Mouse (Mus musculus) forebrain, embryonic 14.5 days (tissue): ENCODE data around the gene Slc12a7. TPM values are rescaled to one million over a fixed set of nuclear protein-coding genes. Genes with fewer than 3 reads are reported as not detected.
A peak's percentile ranks its signal among the peaks of the same experiment; 100 is the strongest.

Source experiments
- ATAC-seq: fragments of 200-750 bp; cut with Nextera tagmentation; 2 replicates; pipeline ENCODE4 v1.8.0; 2017; ENCODE audit warnings: mild to moderate bottlenecking, moderate library complexity
- DNase-seq: peaks from one replicate; pipeline ENCODE4 v3.0.0-alpha.2; 2015; ENCODE audit warnings: low spot score
- H3K27ac ChIP-seq: fragments of 300-500 bp; sonication (generic); 2 replicates; pipeline ENCODE4 v1.5.1; 2014; ENCODE audit warnings: low read depth, mild to moderate bottlenecking, control low read depth, low read length, moderate library complexity
- H3K27me3 ChIP-seq: fragments of 300-500 bp; sonication (generic); replicated peaks from 2 replicates; pipeline ENCODE4 v1.6.1; 2014; ENCODE audit warnings: low read length, control low read depth, mixed read lengths; ENCODE audit not compliant: control insufficient read depth, insufficient read depth
- H3K36me3 ChIP-seq: fragments of 300-500 bp; sonication (generic); 2 replicates; pipeline ENCODE4 v1.6.1; 2014; ENCODE audit warnings: low read length, control low read depth; ENCODE audit not compliant: control insufficient read depth, insufficient read depth
- H3K4me1 ChIP-seq: fragments of 300-500 bp; sonication (generic); 2 replicates; pipeline ENCODE4 v1.6.1; 2014; ENCODE audit warnings: antibody characterized with exemption, low read length, control low read depth; ENCODE audit not compliant: control insufficient read depth, insufficient read depth
- H3K4me2 ChIP-seq: fragments of 300-500 bp; sonication (generic); 2 replicates; pipeline ENCODE4 v1.6.1; 2014; ENCODE audit warnings: mild to moderate bottlenecking, control low read depth, low read length
- H3K4me3 ChIP-seq: fragments of 300-500 bp; sonication (generic); 2 replicates; pipeline ENCODE4 v1.5.1; 2014; ENCODE audit warnings: low read depth, low read length, control low read depth
- H3K9ac ChIP-seq: fragments of 300-500 bp; sonication (generic); 2 replicates; pipeline ENCODE4 v1.6.1; 2014; ENCODE audit warnings: mild to moderate bottlenecking, low read length, control low read depth, moderate library complexity
- H3K9me3 ChIP-seq: fragments of 300-500 bp; sonication (generic); replicated peaks from 2 replicates; pipeline ENCODE4 v1.6.1; 2016; ENCODE audit warnings: low read length, control low read depth, mixed read lengths; ENCODE audit not compliant: control insufficient read depth
- WGBS: fragments of 180-500 bp; shearing (Covaris S2); extraction: QIAGEN DNeasy Blood & Tissue Kit; methylation state at CpG from one replicate; pipeline ENCODE4 v1.1.7; 2014; 5-methylcytosine and 5-hydroxymethylcytosine counted together
- polyA plus RNA-seq: library from polyadenylated mRNA; unstranded; fragments of >200 nt; fragmentation: Nextera tagmentation; extraction: Ambion mirVana; gene quantifications from 2 replicates; pipeline ENCODE4 v1.2.1, GENCODE M21; 2014

The Slc12a7 gene
- polyA plus RNA-seq, 1 experiment from 2014 or later = 14.5 TPM

DNA sequence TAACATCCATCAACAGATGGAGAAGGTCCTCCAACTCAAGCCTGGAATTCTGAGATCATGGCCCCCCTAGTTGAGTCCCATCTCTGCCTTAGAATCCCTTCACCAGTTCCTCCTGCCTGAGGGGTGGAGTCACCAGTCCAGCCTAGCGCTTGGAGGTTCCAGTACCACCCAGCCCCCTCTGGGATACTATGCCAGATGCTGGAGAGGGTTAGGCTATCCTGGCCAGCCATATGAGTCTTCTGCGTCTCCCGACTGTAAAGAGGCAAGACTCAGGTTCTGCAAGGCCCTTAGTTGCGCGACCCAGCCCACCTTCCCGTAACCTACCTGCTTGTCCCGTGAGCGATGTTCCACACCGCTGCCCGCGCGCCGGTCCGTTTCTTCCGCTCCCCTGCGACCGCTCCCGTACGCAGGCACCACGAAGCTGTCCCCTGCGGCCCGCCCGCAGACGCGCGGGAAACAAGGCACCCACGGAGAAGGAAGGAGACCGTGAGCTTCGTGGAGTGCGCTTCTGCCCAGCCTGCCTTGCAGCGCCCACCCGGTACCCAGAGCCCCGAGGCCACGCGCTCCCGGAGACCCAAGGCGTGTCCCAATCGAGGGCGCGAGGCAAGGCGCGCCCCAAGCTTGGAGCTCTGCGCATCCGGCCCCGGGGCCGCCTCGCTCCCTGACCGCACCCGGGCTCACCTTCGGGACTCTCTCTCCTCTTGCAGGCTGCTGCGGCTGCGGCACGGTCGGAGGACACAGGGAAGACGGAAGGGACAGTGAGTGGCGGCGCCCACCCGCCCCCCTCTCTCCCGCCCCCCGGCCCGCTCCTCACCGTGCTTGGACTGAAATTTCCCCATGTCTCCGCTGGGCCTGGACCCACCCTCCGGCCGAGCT, 113.9 kb downstream of the Slc12a7 start:
- WGBS = under 1% methylated on average over 62 of the region's 65 CpGs
- no peak overlapping the region for H3K27ac ChIP-seq
- peak overlapping the region; percentile 86 for H3K4me2 ChIP-seq
- no peaks in the 10 kb centered on the region for H3K36me3 ChIP-seq
- DNase-seq = peak; percentile 18
- peaks cover 7% of the 10 kb centered on the region; the same call in 1 of the 2 replicates for H3K27me3 ChIP-seq
- no peaks in the 10 kb centered on the region for H3K9me3 ChIP-seq
- peak overlapping the region; percentile 65 for H3K9ac ChIP-seq
- H3K4me1 ChIP-seq = no peaks in the 10 kb centered on the region
- peak; percentile 76 for ATAC-seq
- peak overlapping the region; percentile 55 for H3K4me3 ChIP-seq

GRCm38 (mm10) chr13:73847465-73847836, 114.6 kb downstream of the Slc12a7 start, which contains the start of gene Nkd2:
Nkd2 (minus strand) TSS chr13:73847631.
- peak within 1 kb of the TSS; percentile 86 for H3K4me2 ChIP-seq
- peak; percentile 87 for DNase-seq
- peaks cover 7% of the 10 kb centered on the region; the same call in 1 of the 2 replicates for H3K27me3 ChIP-seq
- H3K4me1 ChIP-seq = no peaks in the 10 kb centered on the region
- H3K9ac ChIP-seq = peak within 1 kb of the TSS; percentile 65
- H3K4me3 ChIP-seq = peak within 1 kb of the TSS; percentile 55
- H3K36me3 ChIP-seq = no peaks in the 10 kb centered on the region
- ATAC-seq = peak; percentile 92
- H3K9me3 ChIP-seq = no peaks in the 10 kb centered on the region
- under 1% methylated on average over 38 of the region's 38 CpGs for WGBS
- no peak within 1 kb of the TSS for H3K27ac ChIP-seq

Other genes with a start within 250 kb of the Slc12a7 start
- 0.36 and 0.52 TPM in 2 replicates for gene Slc6a3, start 196.3 kb upstream of the Slc12a7 start, polyA plus RNA-seq
- gene Clptm1l, start 129.1 kb upstream of the Slc12a7 start, polyA plus RNA-seq = 119 and 126 TPM in 2 replicates
- 1.8 and 3.1 TPM in 2 replicates for gene Tert, start 106.2 kb upstream of the Slc12a7 start, polyA plus RNA-seq
- not detected in 2 replicates for gene Slc6a18, start 55.1 kb upstream of the Slc12a7 start, polyA plus RNA-seq
- 0.28 and 0.41 TPM in 2 replicates for gene Slc6a19, start 28.2 kb upstream of the Slc12a7 start, polyA plus RNA-seq
- 6.2 and 8.5 TPM in 2 replicates for gene Nkd2, start 114.5 kb downstream of the Slc12a7 start, polyA plus RNA-seq
- gene Trip13, start 204.7 kb downstream of the Slc12a7 start, polyA plus RNA-seq = 19.3 and 23.2 TPM in 2 replicates
- 75.6 and 86.5 TPM in 2 replicates for gene Brd9, start 204.7 kb downstream of the Slc12a7 start, polyA plus RNA-seq
- not detected in 2 replicates for gene Zdhhc11, start 230.8 kb downstream of the Slc12a7 start, polyA plus RNA-seq